Mouse (Mus musculus) brain, embryonic 14.5 days (tissue): Measurements from ENCODE around the gene Lmo7. TPM values are rescaled to one million over a fixed set of nuclear protein-coding genes. Genes with fewer than 3 reads are reported as not detected.

Experiments used
- DNase-seq: peaks from one replicate; pipeline ENCODE4 v3.0.0-alpha.2; 2011; ENCODE audit warnings: low read depth
- CTCF ChIP-seq: fragments of 200-500 bp; IDR thresholded peaks from 2 replicates; pipeline ENCODE4 v1.5.1; 2012; ENCODE audit warnings: inconsistent platforms, mild to moderate bottlenecking, moderate library complexity, borderline replicate concordance; ENCODE audit not compliant: insufficient read depth, insufficient read length; ENCODE audit errors: extremely low read depth
- POLR2A ChIP-seq: fragments of 200-500 bp; IDR thresholded peaks from 2 replicates; pipeline ENCODE4 v1.6.1; 2012; ENCODE audit warnings: mild to moderate bottlenecking, inconsistent platforms, borderline replicate concordance; ENCODE audit not compliant: poor library complexity, insufficient read depth, insufficient read length, severe bottlenecking; ENCODE audit errors: extremely low read depth
- polyA plus RNA-seq: library from polyadenylated mRNA; depleted of rRNA; stranded (reverse); fragments of >200 nt; gene quantifications from 2 replicates; pipeline ENCODE4 v1.2.3, GENCODE M21; 2012

Gene Lmo7
- polyA plus RNA-seq, 1 experiment: 3.9 TPM

- TF ChIP-seq POLR2A: no peak
- no peak for TF ChIP-seq CTCF
- no peak for DNase-seq
Observed at GRCm38 (mm10) chr14:101886320-101886719, 156.6 kb downstream of the Lmo7 start.

DNA sequence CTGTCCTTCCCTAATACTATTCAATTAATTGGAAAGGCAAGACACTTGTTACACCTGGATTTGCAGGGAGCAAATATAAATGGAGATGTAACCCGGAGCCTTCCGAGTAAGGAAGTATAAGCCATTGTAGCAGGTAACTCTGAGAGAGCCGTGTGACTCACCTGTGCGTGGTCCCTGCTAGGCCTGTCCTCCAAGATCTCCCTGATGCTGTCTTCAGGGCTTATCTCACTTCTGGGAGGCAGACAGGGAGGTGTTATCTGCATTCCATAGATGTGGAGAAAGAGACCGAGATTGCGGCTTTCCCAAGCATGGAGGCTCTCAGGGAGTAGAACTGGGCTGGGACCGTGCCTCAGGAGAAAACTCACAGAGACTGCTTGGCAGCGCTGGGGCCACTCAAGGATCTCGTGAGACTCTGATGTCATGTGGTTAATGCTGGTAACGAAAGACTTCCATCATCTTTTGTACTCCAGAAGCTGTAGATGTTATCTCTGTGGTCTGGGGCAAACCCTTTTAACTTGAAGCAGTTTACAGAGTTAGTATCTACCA lies 162.2 kb downstream of the Lmo7 start:
- no peak for TF ChIP-seq CTCF
- TF ChIP-seq POLR2A: no peak

DNA sequence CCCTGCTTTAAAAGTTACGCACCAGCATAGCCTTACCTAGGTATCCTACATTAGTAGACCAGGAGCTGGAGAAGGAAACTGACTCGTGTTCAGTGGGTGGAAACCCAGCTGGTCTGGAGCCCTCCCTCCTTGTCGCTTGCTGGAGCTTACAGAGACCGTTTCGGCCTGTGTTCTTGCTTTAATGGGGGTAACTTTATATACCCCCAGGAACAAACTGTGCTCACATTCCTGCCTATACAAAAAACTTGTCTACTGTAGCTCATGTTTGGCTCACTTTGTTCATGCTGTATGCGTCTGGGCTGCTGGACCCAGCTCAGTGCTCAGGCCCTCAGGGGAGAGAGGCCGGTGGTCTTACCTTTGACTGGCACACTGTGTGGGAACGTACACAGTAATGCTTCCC lies 162.7 kb downstream of the Lmo7 start:
- TF ChIP-seq POLR2A: no peak
- TF ChIP-seq CTCF: no peak
- DNase-seq: no peak

More for the DNA sequence above, 162.2 kb downstream of the Lmo7 start:
- no peak for DNase-seq

- no peak for DNase-seq
- TF ChIP-seq POLR2A: no peak
- no peak for TF ChIP-seq CTCF
Observed at GRCm38 (mm10) chr14:101893215-101893614, 163.5 kb downstream of the Lmo7 start.

- no peak for DNase-seq
- no peak for TF ChIP-seq POLR2A
- TF ChIP-seq CTCF: no peak
Observed at GRCm38 (mm10) chr14:101898250-101898649, 168.5 kb downstream of the Lmo7 start.

DNA sequence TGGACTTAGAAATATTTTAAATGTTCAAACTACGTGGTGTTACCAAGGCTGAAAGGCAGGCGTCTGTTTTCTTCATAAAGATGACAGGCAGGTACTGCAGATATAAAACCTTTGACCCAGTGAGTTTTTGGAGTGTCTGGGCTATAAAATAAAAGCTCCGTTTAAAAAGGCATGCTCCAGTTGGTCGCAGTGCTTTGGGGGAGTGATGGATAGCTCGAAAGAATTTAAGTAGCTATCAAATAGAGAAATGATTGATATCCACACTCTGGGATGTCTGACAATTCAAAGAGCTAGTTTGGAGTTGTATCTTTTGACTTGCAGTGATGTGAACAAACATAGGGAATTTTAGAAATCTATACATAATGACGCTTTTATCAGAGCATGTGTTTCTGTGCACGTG lies 171.7 kb downstream of the Lmo7 start:
- DNase-seq: no peak
- TF ChIP-seq CTCF (no peak), POLR2A (no peak)

DNA sequence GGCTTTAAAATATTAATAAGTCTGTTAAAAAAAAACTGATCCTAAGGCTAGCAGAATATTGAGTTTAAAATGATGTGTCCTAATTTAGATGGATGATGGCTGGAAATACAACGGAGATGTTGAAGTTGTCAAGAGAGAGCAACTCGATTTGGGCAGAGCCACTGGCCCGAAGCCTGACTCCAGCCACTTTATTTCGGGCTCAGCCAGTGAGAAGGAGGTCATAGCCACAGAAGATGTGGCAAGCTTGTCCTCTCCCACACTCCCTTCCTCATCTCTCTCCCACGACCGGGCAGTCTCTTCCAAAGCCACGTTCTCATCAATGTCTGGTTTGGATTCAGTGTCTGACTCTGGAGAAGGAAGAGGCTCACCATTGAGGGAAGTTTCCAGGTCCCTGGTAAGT lies 172.2 kb downstream of the Lmo7 start:
- no peak for DNase-seq
- TF ChIP-seq POLR2A: no peak
- TF ChIP-seq CTCF: no peak

GRCm38 (mm10) chr14:101903722-101904121 lies 174.0 kb downstream of the Lmo7 start:
- TF ChIP-seq POLR2A (no peak), CTCF (no peak)
- DNase-seq: no peak

GRCm38 (mm10) chr14:101911983-101912382 lies 182.2 kb downstream of the Lmo7 start:
- TF ChIP-seq POLR2A (no peak), CTCF (no peak)
- DNase-seq: peak; percentile 51

DNA sequence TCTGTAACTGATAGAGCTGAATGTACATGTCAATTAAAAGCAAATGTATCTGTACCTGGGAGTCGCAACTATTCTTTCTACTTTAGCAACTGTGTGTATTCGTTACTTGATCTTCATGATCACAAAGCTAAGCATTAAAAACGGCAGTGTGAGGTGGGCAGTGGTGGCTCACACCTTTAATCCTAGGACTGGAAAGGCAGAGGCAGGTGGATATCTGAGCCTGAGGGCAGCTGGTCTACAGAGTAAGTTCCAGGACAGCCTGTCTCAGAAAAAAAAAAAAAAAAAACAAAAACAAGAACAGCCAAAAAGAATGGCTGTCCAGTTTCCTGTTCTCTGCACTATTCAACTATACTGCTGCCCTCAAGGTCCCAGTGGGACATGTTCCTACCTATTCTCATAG lies 182.6 kb downstream of the Lmo7 start:
- no peak for DNase-seq
- TF ChIP-seq CTCF: no peak
- no peak for TF ChIP-seq POLR2A

- DNase-seq: peak; percentile 20
- TF ChIP-seq CTCF (no peak), POLR2A (no peak)
Observed at GRCm38 (mm10) chr14:101914321-101914720, 184.6 kb downstream of the Lmo7 start.

DNA sequence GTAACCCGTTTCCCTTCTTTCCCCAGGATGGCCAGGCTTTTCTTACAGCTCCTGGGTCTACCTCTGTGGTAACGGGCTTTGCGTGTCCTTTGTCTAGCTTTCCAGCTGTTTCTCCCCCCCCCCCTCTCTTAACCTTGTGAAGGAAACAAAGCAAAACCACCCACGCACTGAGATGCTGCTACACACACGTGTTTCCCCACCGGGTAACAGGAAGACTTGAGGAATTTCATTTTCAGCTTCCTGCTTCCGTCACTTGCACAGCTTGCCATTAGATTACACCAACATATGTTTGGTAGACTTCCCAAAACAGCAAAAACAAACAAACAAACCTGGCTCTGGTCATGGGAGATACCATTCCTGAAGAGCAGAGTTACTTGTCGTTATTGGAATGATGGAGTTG lies 186.1 kb downstream of the Lmo7 start:
- DNase-seq: no peak
- TF ChIP-seq CTCF (no peak), POLR2A (no peak)
